Comparison of ENCODE assay signal across 9 mouse cellular contexts in the genomic region with DNA sequence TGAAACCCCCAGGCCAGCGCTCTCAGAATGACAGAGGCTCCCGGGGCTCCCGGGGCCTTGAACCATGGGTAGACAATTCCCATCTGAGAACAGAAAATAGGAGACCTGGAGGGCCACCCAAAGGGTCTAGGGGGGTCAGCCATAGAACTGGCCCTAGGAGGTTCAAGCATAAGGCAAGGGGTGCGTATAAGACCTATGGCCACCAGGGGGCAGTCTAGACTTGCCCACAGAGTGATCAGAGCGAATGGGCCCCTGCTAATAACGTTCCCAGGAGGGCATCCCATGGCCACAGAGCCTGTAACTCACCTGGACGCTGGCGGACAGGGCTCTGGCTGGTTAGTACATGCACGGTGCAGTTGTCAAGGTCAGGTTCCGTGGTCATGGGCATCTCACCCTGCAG. TPM values are rescaled to one million over a fixed set of nuclear protein-coding genes. Genes with fewer than 3 reads are reported as not detected.
DNase-seq lines count a peak whose midpoint lies in the region; ATAC-seq lines count a peak whose summit lies in the region.
"Had no signal": no experiment of that assay in that cellular context is flagged by ENCODE, and none has a peak within 500 bp of the region (broad histone marks: within the 10 kb centered on the region; RNA-seq: fewer than 3 reads in every experiment).

No protein-coding gene starts in this region.

- H3K9ac ChIP-seq in hindbrain, embryonic 16.5 days (ENCODE audit: low read depth, low read length): no peak overlapping the region

- H3K27me3 ChIP-seq in hindbrain, embryonic 16.5 days (replicated peaks; ENCODE audit: control insufficient read depth, insufficient read depth, low read length): no peaks in the 10 kb centered on the region

- WGBS in hindbrain, embryonic 16.5 days: 36% methylated on average over 10 of the region's 10 CpGs

- H3K9me3 ChIP-seq in hindbrain, embryonic 16.5 days (ENCODE audit: control insufficient read depth, low read length): no peaks in the 10 kb centered on the region

- no peak overlapping the region for H3K4me2 ChIP-seq in hindbrain, embryonic 16.5 days (ENCODE audit: low read length)

- no peaks in the 10 kb centered on the region for H3K4me1 ChIP-seq in hindbrain, embryonic 16.5 days (ENCODE audit: control insufficient read depth, insufficient read depth, low read depth, low read length)

- H3K4me3 ChIP-seq in hindbrain, embryonic 16.5 days (ENCODE audit: low read length): no peak overlapping the region

- H3K36me3 ChIP-seq in hindbrain, embryonic 16.5 days (ENCODE audit: control insufficient read depth, insufficient read depth, low read length): no peaks in the 10 kb centered on the region

- peak; percentile 75; the same call in 1 of the 2 replicates for ATAC-seq in hindbrain, embryonic 16.5 days

- H3K27ac ChIP-seq in hindbrain, embryonic 16.5 days (ENCODE audit: low read depth, low read length): no peak overlapping the region
- H3K27ac ChIP-seq: macrophage had no signal

- peak; percentile 90 for DNase-seq in NIH3T3 (ENCODE audit: low read depth)
- peak; percentile 79 to 86 for DNase-seq in cerebellum, adult 18-20 months
- DNase-seq in forelimb bud, embryonic 11.5 days (ENCODE audit: low read depth, low spot score): peak; percentile 81
- DNase-seq in left cerebral cortex, adult 18-20 months (ENCODE audit: low spot score in 2 of 2): peak; percentile 62 to 76
- peak; percentile 76 to 88 for DNase-seq in lung, postnatal 4 days
- DNase-seq in right cerebral cortex, postnatal 10 days (ENCODE audit: low spot score in 2 of 2): peak; percentile 63 to 80
- DNase-seq in urinary bladder, adult 2 months (ENCODE audit: low spot score): peak; percentile 64

RNA-seq across cellular contexts. Expression of a gene that starts 24.9 kb away (rescaled TPM):
- polyA plus RNA-seq in hindbrain, embryonic 16.5 days (2015; fragmentation: Nextera tagmentation; extraction: Ambion mirVana): 78.5 and 85.1 TPM in 2 replicates
- total RNA-seq in left cerebral cortex, adult 18-20 months (2021): 10 to 100 TPM; 25.4 to 28.7 TPM
- 27.6 and 33.1 TPM in 2 replicates for polyA plus RNA-seq in urinary bladder, adult 2 months (2012; rRNA removed)

RNA-seq across cellular contexts. Expression of a gene that starts 25.0 kb away (rescaled TPM):
- 30.9 and 32.5 TPM in 2 replicates for polyA plus RNA-seq in hindbrain, embryonic 16.5 days (2015; fragmentation: Nextera tagmentation; extraction: Ambion mirVana)
- total RNA-seq in left cerebral cortex, adult 18-20 months (2021): 10 to 100 TPM; 37.7 to 50.0 TPM
- 61.1 and 64.7 TPM in 2 replicates for polyA plus RNA-seq in urinary bladder, adult 2 months (2012; rRNA removed)

RNA-seq across cellular contexts. Expression of a gene that starts 40.3 kb away (rescaled TPM):
- 0.12 TPM in 1 of 2 replicates, not detected in the other for polyA plus RNA-seq in hindbrain, embryonic 16.5 days (2015; fragmentation: Nextera tagmentation; extraction: Ambion mirVana)
- under 1 TPM; 0.51 to 0.61 TPM for total RNA-seq in left cerebral cortex, adult 18-20 months (2021)
- 2.9 and 3.2 TPM in 2 replicates for polyA plus RNA-seq in urinary bladder, adult 2 months (2012; rRNA removed)
- polyA plus RNA-seq: macrophage had no signal

RNA-seq across cellular contexts. Expression of a gene that starts 50.3 kb away (rescaled TPM):
- polyA plus RNA-seq in hindbrain, embryonic 16.5 days (2015; fragmentation: Nextera tagmentation; extraction: Ambion mirVana): 1.7 and 3.5 TPM in 2 replicates
- total RNA-seq in left cerebral cortex, adult 18-20 months (2021): 1 to 10 TPM; 5.2 to 5.5 TPM
- polyA plus RNA-seq in urinary bladder, adult 2 months (2012; rRNA removed): 68.9 and 70.9 TPM in 2 replicates

RNA-seq across cellular contexts. Expression of a gene that starts 57.6 kb away (rescaled TPM):
- polyA plus RNA-seq in hindbrain, embryonic 16.5 days (2015; fragmentation: Nextera tagmentation; extraction: Ambion mirVana): 70.1 and 87.7 TPM in 2 replicates
- total RNA-seq in left cerebral cortex, adult 18-20 months (2021): 10 to 100 TPM; 25.3 to 27.4 TPM
- polyA plus RNA-seq in urinary bladder, adult 2 months (2012; rRNA removed): 18.0 and 26.0 TPM in 2 replicates
